Mouse (Mus musculus) adrenal gland, postnatal 4 days (tissue): ENCODE data around the gene Gcnt2. TPM values are rescaled to one million over a fixed set of nuclear protein-coding genes. Genes with fewer than 3 reads are reported as not detected.

Experiments used
- DNase-seq, 2 experiments: peaks; one replicate each; pipeline ENCODE4 v3.0.0; 2021 to 2022; ENCODE audit warnings: low spot score in 2 of 2, mixed read lengths in 2 of 2
- total RNA-seq, 2 experiments: library from RNA; stranded (reverse); gene quantifications; 2 replicates each; pipeline ENCODE4 v1.2.3; 2021

The Gcnt2 gene
- total RNA-seq, 2 experiments from 2014 or later = 10.3 to 11.0 TPM

- DNase-seq = no peak
Observed at GRCm38 (mm10) chr13:40937586-40937985, 78.0 kb downstream of the Gcnt2 start.

- DNase-seq = no peak
Observed at GRCm38 (mm10) chr13:40938485-40939357, 79.2 kb downstream of the Gcnt2 start.

DNA sequence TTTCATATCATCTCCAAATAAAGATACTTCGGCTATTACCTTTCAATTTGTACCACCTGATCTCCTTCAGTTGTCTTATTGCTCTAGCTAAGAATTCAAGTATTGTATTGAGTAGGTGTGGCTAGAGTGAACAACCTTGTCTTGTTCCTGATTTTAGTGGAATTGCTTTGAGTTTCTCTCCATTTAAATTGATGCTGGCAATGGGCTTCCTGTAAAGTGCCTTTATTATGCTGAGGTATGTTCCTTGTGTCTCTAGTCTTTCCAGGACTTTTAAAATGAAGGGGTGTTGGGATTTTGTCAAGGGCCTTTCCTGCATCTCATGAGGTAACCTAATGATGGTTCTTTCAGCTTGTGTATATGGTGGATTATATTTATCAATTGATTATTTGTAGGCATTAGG is 83.5 kb downstream of the Gcnt2 start:
- no peak for DNase-seq

DNA sequence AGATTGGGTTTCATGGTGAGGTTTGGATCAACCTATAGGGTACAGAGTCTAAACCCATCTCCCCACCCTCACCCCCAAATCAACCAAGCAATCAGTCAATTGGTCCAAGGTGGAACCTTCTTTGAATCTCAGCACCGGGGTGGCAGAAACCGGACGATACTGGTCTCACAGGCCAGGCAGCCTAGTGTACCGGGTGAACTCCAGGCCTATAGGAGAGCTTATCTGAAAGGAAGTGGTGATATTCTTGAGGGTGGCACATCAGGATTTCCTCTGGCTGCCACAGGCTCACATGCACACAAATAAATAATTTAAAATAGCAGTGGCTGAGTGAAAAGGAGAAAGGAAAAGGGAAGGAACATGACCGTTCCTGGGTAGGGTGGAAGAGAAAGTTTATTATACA is 84.4 kb downstream of the Gcnt2 start:
- no peak for DNase-seq

DNA sequence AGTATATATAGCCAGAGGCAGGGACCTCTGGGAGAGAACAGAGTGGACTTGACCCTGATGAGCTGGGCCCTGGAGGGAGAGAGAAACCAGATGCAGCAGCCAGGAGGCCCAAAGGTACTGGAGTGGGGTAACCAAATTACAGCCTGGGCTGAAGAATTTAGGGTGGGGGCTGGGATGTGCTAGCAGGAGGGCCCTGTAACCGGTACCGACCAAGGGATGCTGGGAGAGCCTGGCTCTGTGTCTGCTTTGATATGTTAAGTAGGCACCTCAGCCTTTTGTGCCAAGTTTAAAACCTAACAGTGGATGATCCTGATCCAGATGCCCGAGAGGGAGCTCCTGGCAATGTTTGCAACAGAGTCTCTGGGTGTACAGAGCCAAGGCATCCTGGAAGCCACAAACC is 84.8 kb downstream of the Gcnt2 start:
- no peak for DNase-seq

DNA sequence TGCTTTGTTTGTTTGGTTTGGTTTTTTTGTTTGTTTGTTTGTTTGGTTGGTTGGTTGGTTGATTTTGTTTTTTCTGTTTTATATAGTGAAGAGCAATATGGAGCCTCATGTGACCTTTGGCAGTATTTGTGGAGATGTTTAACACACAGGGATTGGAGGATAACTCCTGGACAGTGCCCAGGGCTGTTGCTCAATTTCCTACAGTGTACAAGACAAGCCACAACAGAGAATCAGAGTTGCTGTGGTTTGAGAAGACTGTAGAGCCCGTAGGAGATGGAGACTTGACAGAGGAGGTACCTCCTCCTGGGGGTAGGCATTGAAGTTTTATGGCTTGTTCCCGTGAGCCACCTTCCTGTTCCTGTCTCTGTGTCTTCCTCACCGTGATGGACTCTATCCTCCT is 87.0 kb downstream of the Gcnt2 start:
- no peak for DNase-seq

DNA sequence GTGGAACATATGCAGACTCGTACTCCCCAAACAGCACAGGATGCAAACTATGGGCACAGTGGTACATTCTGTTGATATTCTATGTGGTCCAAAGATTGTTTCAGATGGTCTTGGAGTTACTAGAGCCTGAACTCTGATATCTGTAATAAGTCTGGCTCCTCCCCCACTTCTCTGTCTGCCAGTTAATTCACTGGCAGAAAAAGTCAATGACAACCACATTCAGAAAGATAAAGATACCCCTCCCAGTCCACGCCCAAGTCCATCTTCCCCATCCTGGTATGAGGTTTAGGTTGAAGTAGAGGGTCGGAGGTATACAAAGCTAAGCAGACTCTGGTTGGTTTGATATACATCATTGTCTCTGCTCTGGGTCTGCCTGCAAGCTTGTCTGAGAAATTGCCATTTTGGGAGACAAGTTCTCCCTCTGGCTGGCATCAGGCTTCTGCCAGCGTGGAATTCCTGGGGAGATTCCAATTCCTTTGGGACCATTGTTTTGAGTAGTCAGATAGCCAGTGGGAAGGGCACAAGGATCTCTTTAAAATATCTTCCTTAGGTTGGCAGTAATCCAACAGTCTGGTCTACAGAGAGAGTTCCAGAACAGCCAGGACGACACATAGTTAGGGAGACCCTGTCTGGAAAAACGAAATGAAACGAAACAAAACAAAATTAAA is 88.1 kb downstream of the Gcnt2 start:
- DNase-seq = no peak

DNA sequence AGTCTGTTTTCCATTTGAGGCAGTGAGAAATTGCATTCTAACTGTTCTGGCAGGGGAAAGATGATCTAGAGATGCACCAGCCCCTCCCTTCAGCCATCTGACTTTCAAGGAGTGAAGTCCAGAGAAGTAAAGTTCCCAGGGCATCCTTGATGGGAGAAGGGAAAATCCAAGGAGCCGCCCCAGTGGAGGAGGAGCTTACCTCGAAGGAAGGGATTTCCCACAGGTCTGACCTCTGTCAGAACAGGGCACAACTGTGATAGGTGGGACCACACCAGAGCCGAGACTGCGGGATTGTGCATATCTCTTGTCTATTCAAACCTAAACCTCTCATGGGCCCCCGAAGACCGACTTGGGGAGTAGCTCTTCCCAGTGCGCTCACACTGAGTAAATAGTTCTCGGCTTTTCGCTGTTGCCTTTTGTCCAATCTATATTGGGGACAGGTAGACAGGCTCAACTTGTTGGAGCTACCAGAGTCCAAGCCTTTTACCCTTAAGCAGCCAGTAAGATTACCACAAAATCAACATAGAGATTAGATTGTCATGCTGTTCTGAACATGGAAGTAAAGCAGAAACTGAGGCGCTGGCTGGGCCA is 91.9 kb downstream of the Gcnt2 start:
- DNase-seq = no peak

- no peak for DNase-seq
Observed at GRCm38 (mm10) chr13:40953231-40953630, 93.7 kb downstream of the Gcnt2 start.

DNA sequence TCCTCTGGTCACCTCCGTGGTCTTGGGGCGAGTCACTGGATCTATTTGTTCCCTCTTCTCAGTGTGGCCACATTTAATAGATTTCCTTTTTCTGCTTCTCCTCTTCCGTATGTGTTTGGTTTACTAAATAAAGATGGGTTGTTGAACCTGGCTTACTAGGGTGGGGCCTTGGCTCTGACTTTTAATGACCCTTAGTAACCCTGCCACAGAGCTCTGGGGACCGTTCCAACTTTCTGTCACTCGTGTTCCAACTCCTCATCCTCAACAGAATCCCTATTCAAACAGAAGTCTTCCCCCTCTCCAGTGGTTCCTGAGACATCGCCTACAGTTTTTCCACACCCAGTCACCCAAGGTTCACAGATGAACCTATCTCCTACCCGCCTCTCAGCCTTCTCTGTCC is 96.2 kb downstream of the Gcnt2 start:
- no peak for DNase-seq

- no peak for DNase-seq
Observed at GRCm38 (mm10) chr13:40967609-40968008, 108.1 kb downstream of the Gcnt2 start.

DNA sequence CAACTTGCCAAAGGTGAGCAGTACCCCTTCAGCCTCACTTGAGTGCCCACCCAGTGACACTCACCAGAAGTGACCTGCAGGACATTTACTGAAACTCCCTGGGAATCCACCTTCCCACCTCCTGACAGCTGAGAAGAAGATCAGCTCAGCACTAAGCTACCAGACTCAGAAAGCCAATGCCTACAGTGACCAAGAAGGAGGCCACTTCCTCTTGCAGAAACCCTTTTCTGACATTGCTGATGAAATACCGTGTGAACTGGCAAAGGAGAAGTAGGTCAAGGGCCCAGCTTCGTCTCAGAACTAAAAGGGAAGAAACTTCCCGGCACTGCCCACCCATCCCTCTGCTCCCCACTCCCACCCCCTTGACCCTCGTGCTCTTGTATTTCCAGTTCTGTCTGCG is 109.0 kb downstream of the Gcnt2 start:
- no peak for DNase-seq

DNA sequence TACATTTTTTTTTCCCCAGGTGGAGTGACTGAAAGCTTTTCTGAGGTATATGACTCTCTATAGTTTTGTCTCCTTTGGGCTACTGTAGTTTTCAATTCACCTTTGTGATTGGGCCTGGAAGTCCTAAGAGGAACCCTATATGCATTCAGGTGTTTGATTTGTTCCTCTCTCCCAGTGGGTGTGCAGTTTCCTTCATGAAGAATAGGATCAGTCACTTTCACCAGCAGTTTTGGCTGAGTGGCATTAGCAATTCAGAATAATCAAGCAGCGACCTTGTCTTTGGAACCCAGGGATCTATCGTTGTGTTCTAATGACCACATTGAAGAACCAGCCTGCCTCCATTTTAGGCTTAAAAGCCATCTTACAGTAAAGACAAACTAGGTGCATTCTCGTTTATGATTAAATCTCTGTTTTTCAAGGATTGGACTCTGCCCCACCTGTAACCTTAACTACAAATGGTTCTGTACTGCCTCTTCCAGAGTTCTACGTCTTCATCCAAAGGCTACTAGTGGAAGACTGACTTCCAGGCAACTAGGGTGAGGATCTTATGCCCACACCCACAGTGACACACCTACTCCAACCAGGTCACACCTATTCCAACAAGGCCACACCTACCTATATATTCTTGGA is 110.3 kb downstream of the Gcnt2 start:
- DNase-seq = no peak

- DNase-seq = no peak
Observed at GRCm38 (mm10) chr13:40971261-40971660, 111.7 kb downstream of the Gcnt2 start.

DNA sequence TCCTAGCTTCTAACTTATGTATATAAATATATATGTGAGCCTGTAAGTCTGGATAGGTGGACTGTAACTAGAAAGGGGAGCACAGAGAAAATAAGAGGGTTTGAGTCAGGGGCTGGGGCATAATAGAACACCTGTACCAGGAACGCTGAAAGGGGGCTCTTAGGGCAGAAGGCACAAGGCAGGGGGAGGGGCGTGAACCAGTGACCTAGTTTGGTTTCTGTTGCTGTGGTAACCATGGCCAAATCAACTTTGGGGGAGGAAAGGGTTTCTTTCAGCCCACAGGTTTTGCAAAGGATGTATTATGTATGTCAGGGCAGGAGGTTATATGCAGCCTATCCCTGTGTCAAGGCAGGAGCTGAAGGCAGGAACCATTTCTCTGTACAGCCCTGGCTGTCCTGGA is 112.3 kb downstream of the Gcnt2 start:
- DNase-seq = no peak

DNA sequence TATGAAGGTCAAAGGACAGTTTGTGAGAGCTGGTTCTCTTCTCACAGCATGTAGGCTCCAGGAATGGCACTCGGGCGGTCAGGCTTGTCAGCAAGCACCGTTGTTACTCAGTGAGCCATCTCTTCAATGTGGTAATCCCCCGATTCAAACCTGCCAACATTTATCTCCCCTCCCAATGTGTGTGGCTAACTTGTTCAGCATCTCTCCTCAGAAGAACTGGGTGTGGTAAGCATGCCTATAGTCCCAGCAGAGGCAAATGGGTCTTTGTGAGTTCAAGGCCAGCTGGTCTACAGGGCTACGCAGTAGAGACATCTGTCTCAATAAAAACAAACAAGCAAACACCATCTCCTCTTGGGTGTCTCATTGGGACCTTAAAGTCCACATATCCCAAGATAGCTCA is 113.4 kb downstream of the Gcnt2 start:
- no peak for DNase-seq

- DNase-seq = peak in 1 of 2 experiments; percentile 14
Observed at GRCm38 (mm10) chr13:40977609-40978008, 118.1 kb downstream of the Gcnt2 start.

GRCm38 (mm10) chr13:40978652-40979051 is 119.1 kb downstream of the Gcnt2 start:
- no peak for DNase-seq

DNA sequence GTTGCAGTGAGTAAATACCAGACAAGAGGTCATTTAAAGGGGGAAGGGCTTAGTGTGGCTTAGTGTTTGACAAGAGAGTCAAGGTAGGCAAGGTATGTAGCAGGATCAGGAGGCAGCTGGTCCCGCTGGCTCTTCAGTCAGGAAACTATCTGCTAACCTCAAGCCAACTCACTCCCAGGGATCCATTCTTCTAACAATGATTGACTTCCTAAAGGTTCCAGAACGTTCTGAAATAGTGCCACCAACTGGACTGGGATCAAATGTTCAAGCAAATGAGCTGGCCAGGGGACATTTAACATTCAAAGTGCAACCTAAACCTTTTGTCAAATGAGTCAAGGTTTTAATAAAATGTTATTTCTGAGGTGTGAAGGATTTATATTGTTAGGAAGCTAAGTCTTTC is 119.8 kb downstream of the Gcnt2 start:
- DNase-seq = no peak

DNA sequence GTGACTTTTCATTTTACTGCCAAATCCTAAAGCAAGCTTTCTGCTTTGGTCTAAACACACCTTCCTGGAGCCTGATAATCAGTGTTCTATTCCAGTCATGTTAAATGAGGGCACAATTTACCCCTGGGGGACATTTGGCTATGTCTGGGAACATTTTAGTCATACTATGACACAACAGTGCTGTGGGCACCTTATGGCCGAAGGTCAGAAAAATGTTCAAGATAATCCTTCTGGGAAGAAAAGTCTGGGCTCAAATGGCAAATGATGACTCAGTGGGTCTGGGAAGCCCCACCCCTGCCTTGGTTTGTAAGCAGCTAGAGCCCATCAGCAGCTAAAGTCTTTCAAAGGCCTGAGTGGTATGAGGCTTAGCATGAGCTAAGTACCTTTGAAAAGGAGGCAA is 123.2 kb downstream of the Gcnt2 start:
- DNase-seq = no peak

- DNase-seq = no peak
Observed at GRCm38 (mm10) chr13:40986081-40986480, 126.5 kb downstream of the Gcnt2 start.
